Mouse (Mus musculus) MEL (cell line): ENCODE data around the gene Syngr4. TPM values are rescaled to one million over a fixed set of nuclear protein-coding genes. Genes with fewer than 3 reads are reported as not detected.
A peak's percentile ranks its signal among the peaks of the same experiment; 100 is the strongest.

Experiments used
- DNase-seq: peaks from one replicate; pipeline ENCODE4 v3.0.0; 2011; ENCODE audit warnings: low read depth, low spot score
- H3K27ac ChIP-seq: 2 replicates; pipeline ENCODE4 v1.5.1; 2012; ENCODE audit warnings: low read depth, mild to moderate bottlenecking, control low read depth, low read length, moderate library complexity; ENCODE audit not compliant: control insufficient read depth
- H3K27me3 ChIP-seq, 2 experiments: fragments of 150-350 bp in 1 of 2; sonication (generic) in 1 of 2; 2 replicates each; pipeline ENCODE4 v1.6.1; 2012; ENCODE audit warnings: low read length in 2 of 2, mild to moderate bottlenecking in 2 of 2, improper control_type of control experiment in 1 of 2, moderate library complexity in 1 of 2; ENCODE audit not compliant: insufficient read depth in 2 of 2, control insufficient read depth in 1 of 2
- H3K36me3 ChIP-seq, 2 experiments: 2 replicates each; pipeline ENCODE4 v1.6.1; 2012 to 2014; ENCODE audit warnings: low read length in 2 of 2, improper control_type of control experiment in 1 of 2, inconsistent platforms in 1 of 2, mild to moderate bottlenecking in 1 of 2; ENCODE audit not compliant: insufficient read depth in 2 of 2, control insufficient read depth in 1 of 2
- H3K4me1 ChIP-seq, 2 experiments: fragments of 150-350 bp in 1 of 2; sonication (generic) in 1 of 2; 2 replicates each; pipeline ENCODE4 v1.6.1; 2012; ENCODE audit warnings: low read length in 2 of 2, improper control_type of control experiment in 1 of 2, mild to moderate bottlenecking in 1 of 2; ENCODE audit not compliant: insufficient read depth in 2 of 2, control insufficient read depth in 1 of 2
- H3K4me3 ChIP-seq, 2 experiments: fragments of 150-350 bp in 1 of 2; sonication (generic) in 1 of 2; 2 replicates each; pipeline ENCODE4 v1.5.1; 2012; ENCODE audit warnings: low read depth in 2 of 2, low read length in 2 of 2, mild to moderate bottlenecking in 2 of 2, moderate library complexity in 2 of 2, control low read depth in 1 of 2, improper control_type of control experiment in 1 of 2; ENCODE audit not compliant: control insufficient read depth in 1 of 2, insufficient read depth in 1 of 2
- H3K79me2 ChIP-seq: 2 replicates; pipeline ENCODE4 v1.6.1; 2012; ENCODE audit warnings: mild to moderate bottlenecking, low read length, moderate library complexity; ENCODE audit not compliant: control insufficient read depth, poor library complexity, insufficient read depth
- H3K9ac ChIP-seq: 2 replicates; pipeline ENCODE4 v1.6.1; 2012; ENCODE audit warnings: low read depth, mild to moderate bottlenecking, control low read depth, low read length, moderate library complexity; ENCODE audit not compliant: control insufficient read depth, poor library complexity, severe bottlenecking
- H3K9me3 ChIP-seq: fragments of 150-350 bp; sonication (generic); replicated peaks from 2 replicates; pipeline ENCODE4 v1.6.1; 2012; ENCODE audit warnings: mild to moderate bottlenecking, low read length, improper control_type of control experiment, moderate library complexity; ENCODE audit not compliant: insufficient read depth
- CHD2 ChIP-seq: IDR thresholded peaks from 2 replicates; pipeline ENCODE4 v1.6.1; 2011; ENCODE audit warnings: low read length, improper control_type of control experiment
- E2F4 ChIP-seq: IDR thresholded peaks from 2 replicates; pipeline ENCODE4 v1.6.1; 2011; ENCODE audit warnings: low read depth, low read length, improper control_type of control experiment, borderline replicate concordance
- ELF1 ChIP-seq: IDR thresholded peaks from 2 replicates; pipeline ENCODE4 v1.6.1; 2014; ENCODE audit warnings: low read depth, mild to moderate bottlenecking, inconsistent platforms, low read length, improper control_type of control experiment, moderate library complexity
- EP300 ChIP-seq, 2 experiments: IDR thresholded peaks; 2 replicates each; pipeline ENCODE4 v1.6.1; 2011; ENCODE audit warnings: improper control_type of control experiment in 2 of 2, low read length in 2 of 2, low read depth in 1 of 2, mild to moderate bottlenecking in 1 of 2
- ETS1 ChIP-seq: IDR thresholded peaks from 2 replicates; pipeline ENCODE4 v1.6.1; 2012; ENCODE audit warnings: low read depth, mild to moderate bottlenecking, inconsistent platforms, low read length, improper control_type of control experiment, moderate library complexity
- GATA1 ChIP-seq: IDR thresholded peaks from 2 replicates; pipeline ENCODE4 v1.6.1; 2011; ENCODE audit warnings: low read depth, low read length, improper control_type of control experiment
- HCFC1 ChIP-seq: IDR thresholded peaks from 2 replicates; pipeline ENCODE4 v1.6.1; 2012; ENCODE audit warnings: low read depth, mild to moderate bottlenecking, inconsistent platforms, low read length, improper control_type of control experiment, moderate library complexity
- KAT2A ChIP-seq: conservative IDR thresholded peaks from 2 replicates; pipeline ENCODE4 v1.6.1; 2012; ENCODE audit warnings: low read depth, low read length, improper control_type of control experiment, inconsistent platforms
- MEF2A ChIP-seq: IDR thresholded peaks from 2 replicates; pipeline ENCODE4 v1.6.1; 2014; ENCODE audit warnings: low read depth, mild to moderate bottlenecking, inconsistent platforms, low read length, improper control_type of control experiment; ENCODE audit not compliant: poor library complexity, insufficient replicate concordance, severe bottlenecking; ENCODE audit errors: extremely low read depth
- MXI1 ChIP-seq: IDR thresholded peaks from 2 replicates; pipeline ENCODE4 v1.6.1; 2011; ENCODE audit warnings: mild to moderate bottlenecking, low read depth, low read length, improper control_type of control experiment
- MYC ChIP-seq: IDR thresholded peaks from 2 replicates; pipeline ENCODE4 v1.6.1; 2011; ENCODE audit warnings: low read depth, mild to moderate bottlenecking, low read length, improper control_type of control experiment, moderate library complexity
- NELFE ChIP-seq: IDR thresholded peaks from 2 replicates; pipeline ENCODE4 v1.6.1; 2011; ENCODE audit warnings: low read depth, low read length, improper control_type of control experiment
- NRF1 ChIP-seq: IDR thresholded peaks from 2 replicates; pipeline ENCODE4 v1.6.1; 2014; ENCODE audit warnings: low read depth, mild to moderate bottlenecking, inconsistent platforms, low read length, improper control_type of control experiment, moderate library complexity; ENCODE audit not compliant: poor library complexity, insufficient read depth, severe bottlenecking
- POLR2A ChIP-seq, 2 experiments: IDR thresholded peaks; 2 replicates each; pipeline ENCODE4 v1.6.1; 2011 to 2012; ENCODE audit warnings: low read length in 2 of 2, mild to moderate bottlenecking in 2 of 2, control low read depth in 1 of 2, improper control_type of control experiment in 1 of 2, low read depth in 1 of 2, moderate library complexity in 1 of 2; ENCODE audit not compliant: control insufficient read depth in 1 of 2, insufficient read depth in 1 of 2, poor library complexity in 1 of 2
- POLR2AphosphoS2 ChIP-seq: IDR thresholded peaks from 2 replicates; pipeline ENCODE4 v1.6.1; 2011; ENCODE audit warnings: low read length, improper control_type of control experiment
- POLR2AphosphoS5 ChIP-seq: IDR thresholded peaks from 2 replicates; pipeline ENCODE4 v1.6.1; 2012; ENCODE audit warnings: low read depth, borderline replicate concordance, mild to moderate bottlenecking, inconsistent platforms, low read length, moderate library complexity, mixed read lengths
- RAD21 ChIP-seq: IDR thresholded peaks from 2 replicates; pipeline ENCODE4 v1.6.1; 2011; ENCODE audit warnings: mild to moderate bottlenecking, low read depth, low read length, improper control_type of control experiment
- SIN3A ChIP-seq: IDR thresholded peaks from 2 replicates; pipeline ENCODE4 v1.6.1; 2012; ENCODE audit warnings: low read length, improper control_type of control experiment, inconsistent platforms
- SMC3 ChIP-seq: IDR thresholded peaks from 2 replicates; pipeline ENCODE4 v1.6.1; 2011; ENCODE audit warnings: low read depth, low read length, improper control_type of control experiment
- TAL1 ChIP-seq: IDR thresholded peaks from 2 replicates; pipeline ENCODE4 v1.6.1; 2012; ENCODE audit warnings: mild to moderate bottlenecking, inconsistent platforms, low read length, moderate library complexity, mixed read lengths
- TBP ChIP-seq: IDR thresholded peaks from 2 replicates; pipeline ENCODE4 v1.8.0; 2011; ENCODE audit warnings: low read depth, low read length, improper control_type of control experiment
- TCF12 ChIP-seq: IDR thresholded peaks from 2 replicates; pipeline ENCODE4 v1.6.1; 2014; ENCODE audit warnings: low read depth, mild to moderate bottlenecking, inconsistent platforms, low read length, improper control_type of control experiment, moderate library complexity
- USF1 ChIP-seq: IDR thresholded peaks from 2 replicates; pipeline ENCODE4 v1.6.1; 2014; ENCODE audit warnings: low read depth, mild to moderate bottlenecking, inconsistent platforms, low read length, improper control_type of control experiment, moderate library complexity
- ZC3H11A ChIP-seq: IDR thresholded peaks from 2 replicates; pipeline ENCODE4 v1.6.1; 2012; ENCODE audit warnings: low read depth, mild to moderate bottlenecking, inconsistent platforms, low read length, improper control_type of control experiment
- ZMIZ1 ChIP-seq: IDR thresholded peaks from 2 replicates; pipeline ENCODE4 v1.6.1; 2012; ENCODE audit warnings: low read depth, mild to moderate bottlenecking, inconsistent platforms, low read length, improper control_type of control experiment, moderate library complexity
- polyA plus RNA-seq, 2 experiments: library from polyadenylated mRNA; stranded (reverse) in 1 of 2; unstranded in 1 of 2; fragments of >175 nt in 1 of 2; fragments of >200 nt in 1 of 2; gene quantifications; 2 replicates each; pipeline versions ENCODE4 v1.2.1 to v1.2.4; 2012; ENCODE audit warnings: low replicate concordance in 2 of 2, low read depth in 1 of 2; ENCODE audit not compliant: insufficient read length in 2 of 2, insufficient read depth in 1 of 2, missing spikeins in 1 of 2
- total RNA-seq: library from RNA; depleted of rRNA; stranded (reverse); fragments of 300-350 nt; gene quantifications from 2 replicates; pipeline ENCODE4 v1.2.3, GENCODE M21; 2012

The Syngr4 gene
- total and polyA plus RNA-seq, 3 experiments, result 0.46 to 1.1 TPM; not detected in 1

- TF ChIP-seq USF1 (peak; percentile 91), POLR2AphosphoS5 (0 out of 2 replicates have a peak, but pooled peaks have one; percentile 30), TCF12 (peak; percentile 73), ELF1 (peak; percentile 96)
Measured at GRCm38 (mm10) chr7:45922928-45923761, 26.6 kb upstream of the Syngr4 start (continued).

GRCm38 (mm10) chr7:45921950-45922600 is 25.6 kb upstream of the Syngr4 start:
- Histone ChIP-seq H3K27ac (peak overlapping the region; percentile 89), H3K4me3 (peak overlapping the region; percentile 7 to 19; a peak in 2 of 4 replicates), H3K79me2 (peaks cover 3% of the 10 kb centered on the region; the same call in 1 of the 2 replicates), H3K4me1 (peaks cover 8 to 19% of the 10 kb centered on the region in 2 experiments), H3K9ac (peak overlapping the region; percentile 64), H3K27me3 (no peaks in the 10 kb centered on the region), H3K36me3 (peaks cover 0 to 13% of the 10 kb centered on the region in 2 experiments; a peak in 2 of 4 replicates), H3K9me3 (no peaks in the 10 kb centered on the region)
- TF ChIP-seq HCFC1 (no peak), EP300 (IDR thresholded peaks at IDR 0.05; ENCODE audit: low read depth in 1 of 2, low read length in 2 of 2) (no peak), USF1 (no peak), ZMIZ1 (no peak), TAL1 (no peak), E2F4 (no peak), GATA1 (no peak), ETS1 (no peak), RAD21 (no peak)
- DNase-seq, result peak; percentile 58

- H3K4me3 ChIP-seq, result peak within 1 kb of the TSS; percentile 63 to 64
- peaks cover 8 to 19% of the 10 kb centered on the region in 2 experiments for H3K4me1 ChIP-seq
- peak; percentile 89 for DNase-seq
- TF ChIP-seq USF1 (no peak), POLR2AphosphoS2 (no peak), MEF2A (no peak), ZMIZ1 (peak; percentile 63; the same call in 1 of the 2 replicates), NRF1 (0 out of 2 replicates have a peak, but pooled peaks have one; percentile 7), SMC3 (no peak), TBP (peak; percentile 80), POLR2A (IDR thresholded peaks at IDR 0.05; ENCODE audit: control insufficient read depth in 1 of 2, insufficient read depth in 1 of 2, low read depth in 1 of 2, low read length in 2 of 2, poor library complexity in 1 of 2) (peak in 1 of 2 experiments; percentile 74; a peak in 2 of 4 replicates), NELFE (peak; percentile 54; the same call in 1 of the 2 replicates), KAT2A (no peak), CHD2 (no peak), SIN3A (peak; percentile 79), RAD21 (no peak), MYC (no peak), MXI1 (peak; percentile 54; the same call in 1 of the 2 replicates), ZC3H11A (no peak), EP300 (IDR thresholded peaks at IDR 0.05; ENCODE audit: low read depth in 1 of 2, low read length in 2 of 2) (peak in 1 of 2 experiments; percentile 3; a peak in 1 of 4 replicates), HCFC1 (peak; percentile 48), GATA1 (no peak)
Measured at GRCm38 (mm10) chr7:45921242-45921621, 24.7 kb upstream of the Syngr4 start, which contains the start of gene Emp3. Emp3 (minus strand) TSS chr7:45921404.

More at GRCm38 (mm10) chr7:45921242-45921621, 24.7 kb upstream of the Syngr4 start, which contains the start of gene Emp3:
- H3K79me2 ChIP-seq, result peaks cover 3% of the 10 kb centered on the region; the same call in 1 of the 2 replicates
- peaks cover 0 to 13% of the 10 kb centered on the region in 2 experiments; a peak in 2 of 4 replicates for H3K36me3 ChIP-seq
- H3K27ac ChIP-seq, result peak within 1 kb of the TSS; percentile 89
- no peaks in the 10 kb centered on the region for H3K9me3 ChIP-seq
- H3K27me3 ChIP-seq, result no peaks in the 10 kb centered on the region
- H3K9ac ChIP-seq, result peak within 1 kb of the TSS; percentile 77
